Mouse (Mus musculus) spleen, adult 2 months (tissue): ENCODE results near the gene Exoc3l. TPM values are rescaled to one million over a fixed set of nuclear protein-coding genes. Genes with fewer than 3 reads are reported as not detected.
"Not testable (repeated sequence)": the region's sequence is repeated elsewhere in the genome, so short reads cannot be mapped to it uniquely, and the experiment has no call there.

Source experiments
- DNase-seq, 2 experiments: peaks; one replicate each; pipeline versions ENCODE4 v3.0.0 to v3.0.0-alpha.2; 2012 to 2021; ENCODE audit warnings: low spot score in 2 of 2, low read depth in 1 of 2
- H3K27ac ChIP-seq: fragments of 200-500 bp; 2 replicates; pipeline ENCODE4 v1.5.1; 2012; ENCODE audit warnings: low read length, inconsistent platforms; ENCODE audit not compliant: insufficient read depth
- H3K27me3 ChIP-seq: fragments of 200-500 bp; 2 replicates; pipeline ENCODE4 v1.6.1; 2012; ENCODE audit warnings: mild to moderate bottlenecking, moderate library complexity, low read length, inconsistent platforms; ENCODE audit not compliant: control insufficient read depth, insufficient read depth
- H3K36me3 ChIP-seq: fragments of 200-500 bp; 2 replicates; pipeline ENCODE4 v1.6.1; 2012; ENCODE audit warnings: mild to moderate bottlenecking, low read length, inconsistent platforms; ENCODE audit not compliant: control insufficient read depth, insufficient read depth
- H3K4me1 ChIP-seq: fragments of 200-500 bp; 2 replicates; pipeline ENCODE4 v1.6.1; 2011; ENCODE audit warnings: inconsistent platforms; ENCODE audit not compliant: control insufficient read depth, insufficient read depth, insufficient read length
- H3K4me3 ChIP-seq: fragments of 200-500 bp; 2 replicates; pipeline ENCODE4 v1.5.1; 2011; ENCODE audit warnings: mild to moderate bottlenecking, inconsistent platforms; ENCODE audit not compliant: insufficient read depth, insufficient read length; ENCODE audit errors: extremely low read depth
- CTCF ChIP-seq: fragments of 200-500 bp; IDR thresholded peaks from 2 replicates; pipeline ENCODE4 v1.5.1; 2011; ENCODE audit warnings: mild to moderate bottlenecking, inconsistent platforms; ENCODE audit not compliant: insufficient read depth, insufficient read length, insufficient replicate concordance; ENCODE audit errors: extremely low read depth
- POLR2A ChIP-seq: fragments of 200-500 bp; IDR thresholded peaks from 2 replicates; pipeline ENCODE4 v1.6.1; 2011; ENCODE audit warnings: low read depth, low read length, inconsistent platforms
- WGBS: fragments of 180-500 bp; shearing (Covaris S2); methylation state at CpG from one replicate; pipeline ENCODE4 v1.1.7; 2018; 5-methylcytosine and 5-hydroxymethylcytosine counted together
- polyA plus RNA-seq: library from polyadenylated mRNA; depleted of rRNA; stranded (reverse); fragments of >200 nt; gene quantifications from 2 replicates; pipeline ENCODE4 v1.2.3, GENCODE M21; 2012

The Exoc3l gene
- polyA plus RNA-seq, 1 experiment, result 23.4 TPM

GRCm38 (mm10) chr8:105292471-105292870 is 3.4 kb downstream of the Exoc3l start:
- 94% methylated on average over 7 of the region's 7 CpGs for WGBS

GRCm38 (mm10) chr8:105291802-105292201 is 4.1 kb downstream of the Exoc3l start:
- H3K27ac ChIP-seq, DNase-seq, H3K27me3 ChIP-seq, H3K4me3 ChIP-seq, H3K36me3 ChIP-seq: not testable (repeated sequence)
- 68% methylated on average over 3 of the region's 3 CpGs for WGBS
- peaks cover 11% of the 10 kb centered on the region for H3K4me1 ChIP-seq
- TF ChIP-seq CTCF, result 0 out of 2 replicates have a peak, but pooled peaks have one; percentile 4

More at GRCm38 (mm10) chr8:105292471-105292870, 3.4 kb downstream of the Exoc3l start:
- no peak for TF ChIP-seq CTCF
- TF ChIP-seq POLR2A, result no peak
- DNase-seq, result no peak
- H3K4me3 ChIP-seq, result no peak overlapping the region
- no peaks in the 10 kb centered on the region for H3K36me3 ChIP-seq
- peaks cover 11% of the 10 kb centered on the region for H3K4me1 ChIP-seq
- no peaks in the 10 kb centered on the region for H3K27me3 ChIP-seq
- no peak overlapping the region for H3K27ac ChIP-seq

- H3K4me1 ChIP-seq, result peaks cover 11% of the 10 kb centered on the region
- H3K36me3 ChIP-seq, DNase-seq, H3K27me3 ChIP-seq, H3K4me3 ChIP-seq, H3K27ac ChIP-seq: not testable (repeated sequence)
- WGBS, result 85% methylated on average over 8 of the region's 8 CpGs
Observed at GRCm38 (mm10) chr8:105291364-105291763, 4.5 kb downstream of the Exoc3l start.

- peak; percentile 72 to 88 for DNase-seq
- WGBS, result 27% methylated on average over 31 of the region's 31 CpGs
- peak; percentile 93; the same call in 1 of the 2 replicates for TF ChIP-seq CTCF
- TF ChIP-seq POLR2A, result no peak
- no peak overlapping the region for H3K27ac ChIP-seq
- no peaks in the 10 kb centered on the region for H3K36me3 ChIP-seq
- no peaks in the 10 kb centered on the region for H3K27me3 ChIP-seq
- no peak overlapping the region for H3K4me3 ChIP-seq
- peaks cover 11% of the 10 kb centered on the region for H3K4me1 ChIP-seq
Observed at GRCm38 (mm10) chr8:105290554-105291314, 5.2 kb downstream of the Exoc3l start.

DNA sequence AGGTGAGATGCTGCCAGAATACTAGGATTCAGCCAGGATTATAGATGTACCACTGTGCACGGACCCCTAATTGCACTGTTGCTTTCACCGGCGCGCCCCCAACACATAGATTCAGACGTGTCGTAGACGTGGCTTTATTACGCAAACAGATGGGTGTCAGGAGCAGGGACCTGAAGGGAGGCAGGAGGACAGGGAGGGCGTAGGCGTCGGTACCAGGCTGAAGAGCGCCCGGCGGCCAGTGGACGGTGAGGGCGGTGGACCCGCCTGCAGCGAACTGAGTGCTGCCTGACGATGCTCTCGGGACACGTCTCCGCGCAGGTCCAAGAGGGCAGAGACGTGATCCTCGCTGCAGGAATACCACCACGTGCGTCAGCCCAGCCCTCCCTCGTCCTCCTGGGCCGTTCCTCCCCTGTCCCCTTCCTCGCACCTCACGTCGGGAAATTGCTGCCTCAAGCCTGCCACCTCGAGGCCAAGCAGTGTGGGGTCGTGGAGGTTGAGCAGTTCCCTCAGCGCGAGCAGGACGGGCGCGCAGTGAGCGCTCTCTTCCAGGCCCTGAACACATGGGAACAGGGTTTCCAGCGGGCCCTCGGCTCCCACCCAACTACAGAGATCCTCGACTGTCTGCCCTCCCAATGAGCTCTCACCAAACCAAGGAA is 6.0 kb downstream of the Exoc3l start, which contains the start of gene 4931428F04Rik:
Gene 4931428F04Rik, minus strand, starts transcription at position 60 of the 656 bp plus-strand sequence.
- DNase-seq, result peak in 1 of 2 experiments; percentile 45
- peak within 1 kb of the TSS; percentile 75 for H3K27ac ChIP-seq
- H3K36me3 ChIP-seq, result no peaks in the 10 kb centered on the region
- H3K27me3 ChIP-seq, result no peaks in the 10 kb centered on the region
- 8% methylated on average over 43 of the region's 43 CpGs for WGBS
- TF ChIP-seq POLR2A, result no peak
- peak; percentile 22; the same call in 1 of the 2 replicates for TF ChIP-seq CTCF
- H3K4me1 ChIP-seq, result peaks cover 11% of the 10 kb centered on the region
- peak within 1 kb of the TSS; percentile 85 for H3K4me3 ChIP-seq

- Histone ChIP-seq H3K27ac (peak overlapping the region; percentile 75), H3K4me3 (peak overlapping the region; percentile 85), H3K4me1 (peaks cover 11% of the 10 kb centered on the region), H3K36me3 (no peaks in the 10 kb centered on the region), H3K27me3 (no peaks in the 10 kb centered on the region)
- DNase-seq, result peak; percentile 92 to 95
- TF ChIP-seq POLR2A (peak; percentile 9), CTCF (no peak)
- under 1% methylated on average over 53 of the region's 53 CpGs for WGBS
Observed at GRCm38 (mm10) chr8:105288958-105289732, 6.8 kb downstream of the Exoc3l start.
